Mouse (Mus musculus): Measurements from ENCODE around the gene Hcfc2. TPM values are rescaled to one million over a fixed set of nuclear protein-coding genes. Genes with fewer than 3 reads are reported as not detected.

The Hcfc2 gene
- 37.9 and 39.8 TPM in 2 replicates for polyA plus RNA-seq (2014; fragmentation: Nextera tagmentation; extraction: Ambion mirVana)

- DNase-seq (ENCODE audit: low spot score) = no peak
- ATAC-seq (ENCODE audit: low FRiP score) = no peak
- WGBS = 89% methylated on average over 5 of the region's 5 CpGs
Observed at GRCm38 (mm10) chr10:82695956-82696355, at the start of gene Hcfc2. Gene Hcfc2, plus strand, starts transcription at chr10:82696160.

GRCm38 (mm10) chr10:82647205-82647811, 48.7 kb upstream of the Hcfc2 start:
- H3K9me3 ChIP-seq (ENCODE audit: control insufficient read depth, low read length) = no peaks in the 10 kb centered on the region

More at GRCm38 (mm10) chr10:82695956-82696355, at the start of gene Hcfc2:
- H3K27me3 ChIP-seq (ENCODE audit: control insufficient read depth, insufficient read depth, low read length) = no peaks in the 10 kb centered on the region
- no peaks in the 10 kb centered on the region for H3K9me3 ChIP-seq (ENCODE audit: control insufficient read depth, low read length)
- H3K4me2 ChIP-seq (replicated peaks) = no peak within 1 kb of the TSS
- H3K4me1 ChIP-seq (replicated peaks; ENCODE audit: control insufficient read depth, insufficient read depth, low read length) = peaks cover 15% of the 10 kb centered on the region
- no peak within 1 kb of the TSS for H3K27ac ChIP-seq
- H3K36me3 ChIP-seq (replicated peaks; ENCODE audit: control insufficient read depth, insufficient read depth) = no peaks in the 10 kb centered on the region
- H3K4me3 ChIP-seq (replicated peaks; ENCODE audit: low read length) = no peak within 1 kb of the TSS
- H3K9ac ChIP-seq = no peak within 1 kb of the TSS

GRCm38 (mm10) chr10:82651221-82651620, 44.7 kb upstream of the Hcfc2 start:
- H3K36me3 ChIP-seq (replicated peaks; ENCODE audit: control insufficient read depth, insufficient read depth) = peaks cover 44% of the 10 kb centered on the region
- H3K27me3 ChIP-seq (ENCODE audit: control insufficient read depth, insufficient read depth, low read length) = no peaks in the 10 kb centered on the region
- H3K4me1 ChIP-seq (replicated peaks; ENCODE audit: control insufficient read depth, insufficient read depth, low read length) = no peaks in the 10 kb centered on the region
- H3K9ac ChIP-seq = no peak overlapping the region
- H3K4me3 ChIP-seq (replicated peaks; ENCODE audit: low read length) = no peak overlapping the region
- DNase-seq (ENCODE audit: low spot score) = no peak
- H3K9me3 ChIP-seq (ENCODE audit: control insufficient read depth, low read length) = no peaks in the 10 kb centered on the region
- no peak overlapping the region for H3K4me2 ChIP-seq (replicated peaks)
- 92% methylated on average over 5 of the region's 5 CpGs for WGBS
- no peak for ATAC-seq (ENCODE audit: low FRiP score)
- no peak overlapping the region for H3K27ac ChIP-seq

More at GRCm38 (mm10) chr10:82647205-82647811, 48.7 kb upstream of the Hcfc2 start:
- no peak overlapping the region for H3K9ac ChIP-seq
- peaks cover 79% of the 10 kb centered on the region for H3K36me3 ChIP-seq (replicated peaks; ENCODE audit: control insufficient read depth, insufficient read depth)
- H3K4me1 ChIP-seq (replicated peaks; ENCODE audit: control insufficient read depth, insufficient read depth, low read length) = no peaks in the 10 kb centered on the region
- no peak for ATAC-seq (ENCODE audit: low FRiP score)
- DNase-seq (ENCODE audit: low spot score) = no peak
- 96% methylated on average over 17 of the region's 17 CpGs for WGBS
- no peak overlapping the region for H3K4me3 ChIP-seq (replicated peaks; ENCODE audit: low read length)
- no peak overlapping the region for H3K27ac ChIP-seq
- no peaks in the 10 kb centered on the region for H3K27me3 ChIP-seq (ENCODE audit: control insufficient read depth, insufficient read depth, low read length)
- H3K4me2 ChIP-seq (replicated peaks) = no peak overlapping the region

- Histone ChIP-seq H3K9me3 (ENCODE audit: control insufficient read depth, low read length) (no peaks in the 10 kb centered on the region), H3K36me3 (replicated peaks; ENCODE audit: control insufficient read depth, insufficient read depth) (peaks cover 30% of the 10 kb centered on the region), H3K4me1 (replicated peaks; ENCODE audit: control insufficient read depth, insufficient read depth, low read length) (no peaks in the 10 kb centered on the region), H3K4me2 (replicated peaks) (no peak overlapping the region), H3K27ac (no peak overlapping the region), H3K4me3 (replicated peaks; ENCODE audit: low read length) (no peak overlapping the region), H3K9ac (no peak overlapping the region), H3K27me3 (ENCODE audit: control insufficient read depth, insufficient read depth, low read length) (no peaks in the 10 kb centered on the region)
- ATAC-seq (ENCODE audit: low FRiP score) (no peak), DNase-seq (ENCODE audit: low spot score) (no peak)
- 75% methylated on average over 5 of the region's 5 CpGs for WGBS
Observed at GRCm38 (mm10) chr10:82652625-82653024, 43.3 kb upstream of the Hcfc2 start.

- peaks cover 22% of the 10 kb centered on the region for H3K36me3 ChIP-seq (replicated peaks; ENCODE audit: control insufficient read depth, insufficient read depth)
- no peaks in the 10 kb centered on the region for H3K9me3 ChIP-seq (ENCODE audit: control insufficient read depth, low read length)
- H3K4me2 ChIP-seq (replicated peaks) = no peak overlapping the region
- H3K27ac ChIP-seq = no peak overlapping the region
- no peak overlapping the region for H3K9ac ChIP-seq
- 86% methylated on average over 3 of the region's 3 CpGs for WGBS
- H3K4me1 ChIP-seq (replicated peaks; ENCODE audit: control insufficient read depth, insufficient read depth, low read length) = no peaks in the 10 kb centered on the region
- ATAC-seq (ENCODE audit: low FRiP score) (no peak), DNase-seq (ENCODE audit: low spot score) (no peak)
- H3K27me3 ChIP-seq (ENCODE audit: control insufficient read depth, insufficient read depth, low read length) = no peaks in the 10 kb centered on the region
- H3K4me3 ChIP-seq (replicated peaks; ENCODE audit: low read length) = no peak overlapping the region
Observed at GRCm38 (mm10) chr10:82654581-82654980, 41.4 kb upstream of the Hcfc2 start.

- no peak overlapping the region for H3K4me2 ChIP-seq (replicated peaks)
- no peaks in the 10 kb centered on the region for H3K27me3 ChIP-seq (ENCODE audit: control insufficient read depth, insufficient read depth, low read length)
- no peaks in the 10 kb centered on the region for H3K4me1 ChIP-seq (replicated peaks; ENCODE audit: control insufficient read depth, insufficient read depth, low read length)
- DNase-seq (ENCODE audit: low spot score) (no peak), ATAC-seq (ENCODE audit: low FRiP score) (no peak)
- no peaks in the 10 kb centered on the region for H3K36me3 ChIP-seq (replicated peaks; ENCODE audit: control insufficient read depth, insufficient read depth)
- H3K4me3 ChIP-seq (replicated peaks; ENCODE audit: low read length) = no peak overlapping the region
- no peak overlapping the region for H3K27ac ChIP-seq
- H3K9ac ChIP-seq = no peak overlapping the region
- no peaks in the 10 kb centered on the region for H3K9me3 ChIP-seq (ENCODE audit: control insufficient read depth, low read length)
- 89% methylated on average over 8 of the region's 8 CpGs for WGBS
Observed at GRCm38 (mm10) chr10:82661820-82662219, 34.1 kb upstream of the Hcfc2 start.

- no peak for DNase-seq (ENCODE audit: low spot score)
- Histone ChIP-seq H3K9me3 (ENCODE audit: control insufficient read depth, low read length) (no peaks in the 10 kb centered on the region), H3K4me2 (replicated peaks) (no peak overlapping the region), H3K9ac (no peak overlapping the region), H3K4me3 (replicated peaks; ENCODE audit: low read length) (no peak overlapping the region), H3K27ac (no peak overlapping the region), H3K4me1 (replicated peaks; ENCODE audit: control insufficient read depth, insufficient read depth, low read length) (no peaks in the 10 kb centered on the region), H3K27me3 (ENCODE audit: control insufficient read depth, insufficient read depth, low read length) (no peaks in the 10 kb centered on the region), H3K36me3 (replicated peaks; ENCODE audit: control insufficient read depth, insufficient read depth) (no peaks in the 10 kb centered on the region)
- ATAC-seq (ENCODE audit: low FRiP score) = no peak
- 83% methylated on average over 14 of the region's 14 CpGs for WGBS
Observed at GRCm38 (mm10) chr10:82662267-82662990, 33.5 kb upstream of the Hcfc2 start.

- no peaks in the 10 kb centered on the region for H3K27me3 ChIP-seq (ENCODE audit: control insufficient read depth, insufficient read depth, low read length)
- no peak overlapping the region for H3K4me3 ChIP-seq (replicated peaks; ENCODE audit: low read length)
- no peaks in the 10 kb centered on the region for H3K36me3 ChIP-seq (replicated peaks; ENCODE audit: control insufficient read depth, insufficient read depth)
- no peak overlapping the region for H3K9ac ChIP-seq
- no peaks in the 10 kb centered on the region for H3K4me1 ChIP-seq (replicated peaks; ENCODE audit: control insufficient read depth, insufficient read depth, low read length)
- 92% methylated on average over 2 of the region's 2 CpGs for WGBS
- no peaks in the 10 kb centered on the region for H3K9me3 ChIP-seq (ENCODE audit: control insufficient read depth, low read length)
- DNase-seq (ENCODE audit: low spot score) = no peak
- no peak overlapping the region for H3K27ac ChIP-seq
- no peak overlapping the region for H3K4me2 ChIP-seq (replicated peaks)
- no peak for ATAC-seq (ENCODE audit: low FRiP score)
Observed at GRCm38 (mm10) chr10:82663289-82663688, 32.7 kb upstream of the Hcfc2 start.

- H3K27ac ChIP-seq = no peak overlapping the region
- H3K4me2 ChIP-seq (replicated peaks) = no peak overlapping the region
- H3K27me3 ChIP-seq (ENCODE audit: control insufficient read depth, insufficient read depth, low read length) = no peaks in the 10 kb centered on the region
- 65% methylated on average over 3 of the region's 3 CpGs for WGBS
- no peaks in the 10 kb centered on the region for H3K4me1 ChIP-seq (replicated peaks; ENCODE audit: control insufficient read depth, insufficient read depth, low read length)
- no peaks in the 10 kb centered on the region for H3K9me3 ChIP-seq (ENCODE audit: control insufficient read depth, low read length)
- no peak overlapping the region for H3K9ac ChIP-seq
- H3K36me3 ChIP-seq (replicated peaks; ENCODE audit: control insufficient read depth, insufficient read depth) = no peaks in the 10 kb centered on the region
- ATAC-seq (ENCODE audit: low FRiP score) = no peak
- DNase-seq (ENCODE audit: low spot score) = no peak
- no peak overlapping the region for H3K4me3 ChIP-seq (replicated peaks; ENCODE audit: low read length)
Observed at GRCm38 (mm10) chr10:82665951-82666350, 30.0 kb upstream of the Hcfc2 start.

Measured in hindbrain, embryonic 14.5 days (tissue).